Mouse (Mus musculus) C2C12 (cell line): ENCODE measurements around the gene Nuak1.

Source experiments
- CEBPB ChIP-seq: IDR thresholded peaks from one replicate; pipeline ENCODE4 v1.6.1; 2011; ENCODE audit warnings: low read depth, mild to moderate bottlenecking, control low read depth, moderate library complexity
- CTCF ChIP-seq: IDR thresholded peaks from one replicate; pipeline ENCODE4 v1.5.1; 2011; ENCODE audit not compliant: control insufficient read depth, insufficient read depth, insufficient read length

DNA sequence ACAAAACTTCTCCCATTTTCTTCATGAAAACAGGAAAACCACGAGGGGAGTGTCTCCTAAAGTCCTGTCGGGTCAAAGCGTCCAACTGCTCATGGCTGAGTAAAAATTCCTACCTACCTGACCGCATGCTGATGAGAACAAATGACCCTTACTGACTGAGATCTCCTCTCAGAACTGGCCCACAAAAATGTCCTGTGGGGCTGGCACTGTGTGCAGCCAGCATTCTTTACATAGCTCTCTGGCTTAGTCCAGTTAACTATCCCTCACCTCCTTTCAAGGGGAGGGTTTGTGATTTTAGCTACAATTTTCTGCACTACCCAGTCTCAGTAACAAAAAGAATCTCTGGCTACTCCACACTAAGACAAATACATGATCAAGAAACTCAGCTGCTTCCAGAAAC lies 100.9 kb downstream of the Nuak1 start:
- TF ChIP-seq CTCF (no peak), CEBPB (no peak)
